Mouse (Mus musculus) frontal cortex, adult (tissue): ENCODE measurements at regions not wholly inside any gene's neighbourhood (a gene's known extent, or its start where the extent isn't known, plus 50 kb on each side); places are given as distances from the start of the nearest gene placed in this dataset.

Experiments used
- ATAC-seq: cut with Nextera tagmentation; 2 replicates; pipeline ENCODE4 v1.9.2; 2017; ENCODE audit warnings: mild to moderate bottlenecking, moderate library complexity, mixed read lengths; ENCODE audit not compliant: low TSS enrichment

- ATAC-seq: peak; percentile 55; the same call in 1 of the 2 replicates
Measured at GRCm38 (mm10) chr11:8227772-8228425, 436.4 kb downstream of the Tns3 start.

- no peak for ATAC-seq
Measured at GRCm38 (mm10) chr11:8224366-8224765, 440.0 kb downstream of the Tns3 start.

- no peak for ATAC-seq
Measured at GRCm38 (mm10) chr11:8220618-8221017, 443.7 kb downstream of the Tns3 start.

GRCm38 (mm10) chr11:8219911-8220310 is 444.4 kb downstream of the Tns3 start:
- no peak for ATAC-seq

- no peak for ATAC-seq
Measured at GRCm38 (mm10) chr11:8215634-8216033, 448.7 kb downstream of the Tns3 start.

GRCm38 (mm10) chr11:8214305-8214903 is 449.9 kb downstream of the Tns3 start:
- ATAC-seq: peak; percentile 93

GRCm38 (mm10) chr11:8213130-8213529 is 451.2 kb downstream of the Tns3 start:
- no peak for ATAC-seq

- no peak for ATAC-seq
Measured at GRCm38 (mm10) chr11:8212714-8213113, 451.6 kb downstream of the Tns3 start.

GRCm38 (mm10) chr11:8209041-8209440 is 455.3 kb downstream of the Tns3 start:
- no peak for ATAC-seq

- ATAC-seq: no peak
Measured at GRCm38 (mm10) chr11:8199293-8199692, 465.0 kb downstream of the Tns3 start.
